Mouse (Mus musculus) limb, embryonic 14.5 days (tissue): ENCODE data around the gene Dnajb13. TPM values are rescaled to one million over a fixed set of nuclear protein-coding genes. Genes with fewer than 3 reads are reported as not detected.

Experiments
- ATAC-seq: fragments of 200-750 bp; cut with Nextera tagmentation; 2 replicates; pipeline ENCODE4 v1.8.0; 2017; ENCODE audit warnings: low read depth, moderate number of reproducible peaks, moderate TSS enrichment; ENCODE audit not compliant: low FRiP score
- DNase-seq: peaks from one replicate; pipeline ENCODE4 v3.0.0-alpha.2; 2015; ENCODE audit warnings: low spot score
- H3K27ac ChIP-seq: fragments of 300-500 bp; sonication (generic); replicated peaks from 2 replicates; pipeline ENCODE4 v1.5.1; 2014; ENCODE audit warnings: low read depth, mild to moderate bottlenecking, low read length, moderate library complexity, mixed read lengths
- H3K27me3 ChIP-seq: fragments of 300-500 bp; sonication (generic); 2 replicates; pipeline ENCODE4 v1.6.1; 2014; ENCODE audit warnings: low read length, mixed read lengths; ENCODE audit not compliant: control insufficient read depth, insufficient read depth
- H3K36me3 ChIP-seq: fragments of 300-500 bp; sonication (generic); 2 replicates; pipeline ENCODE4 v1.6.1; 2014; ENCODE audit warnings: mild to moderate bottlenecking, low read length, moderate library complexity, mixed read lengths; ENCODE audit not compliant: control insufficient read depth, insufficient read depth
- H3K4me1 ChIP-seq: fragments of 300-500 bp; sonication (generic); 2 replicates; pipeline ENCODE4 v1.6.1; 2014; ENCODE audit warnings: antibody characterized with exemption, low read length, mixed read lengths; ENCODE audit not compliant: control insufficient read depth, insufficient read depth
- H3K4me2 ChIP-seq: fragments of 300-500 bp; sonication (generic); replicated peaks from 2 replicates; pipeline ENCODE4 v1.6.1; 2014; ENCODE audit warnings: low read depth, mild to moderate bottlenecking, low read length, moderate library complexity; ENCODE audit not compliant: severe bottlenecking
- H3K4me3 ChIP-seq: fragments of 300-500 bp; sonication (generic); replicated peaks from 2 replicates; pipeline ENCODE4 v1.5.1; 2014; ENCODE audit warnings: low read length
- H3K9ac ChIP-seq: fragments of 300-500 bp; sonication (generic); 2 replicates; pipeline ENCODE4 v1.6.1; 2014; ENCODE audit warnings: mild to moderate bottlenecking, low read depth, low read length, moderate library complexity; ENCODE audit not compliant: severe bottlenecking
- H3K9me3 ChIP-seq: fragments of 300-500 bp; sonication (generic); 2 replicates; pipeline ENCODE4 v1.6.1; 2016; ENCODE audit warnings: low read length; ENCODE audit not compliant: control insufficient read depth
- POLR2A ChIP-seq: fragments of 200-500 bp; IDR thresholded peaks from 2 replicates; pipeline ENCODE4 v1.8.0; 2012; ENCODE audit warnings: inconsistent platforms, mild to moderate bottlenecking, moderate library complexity, borderline replicate concordance; ENCODE audit not compliant: insufficient read depth, insufficient read length; ENCODE audit errors: extremely low read depth
- WGBS: fragments of 180-500 bp; shearing (Covaris S2); extraction: QIAGEN DNeasy Blood & Tissue Kit; methylation state at CpG from one replicate; pipeline ENCODE4 v1.1.7; 2014; 5-methylcytosine and 5-hydroxymethylcytosine counted together
- polyA plus RNA-seq, 2 experiments: library from polyadenylated mRNA; depleted of rRNA in 1 of 2; stranded (reverse) in 1 of 2; unstranded in 1 of 2; fragments of >200 nt; fragmentation: Nextera tagmentation in 1 of 2; extraction: Ambion mirVana in 1 of 2; gene quantifications; 2 replicates each; pipeline versions ENCODE4 v1.2.1 to v1.2.3; 2012 to 2014

Gene Dnajb13
- polyA plus RNA-seq, 2 experiments, result 0.14 TPM

GRCm38 (mm10) chr7:100533503-100533902, 18.7 kb upstream of the Dnajb13 start:
- no peak overlapping the region for H3K4me2 ChIP-seq
- no peaks in the 10 kb centered on the region; the same call in 1 of the 2 replicates for H3K36me3 ChIP-seq
- no peaks in the 10 kb centered on the region for H3K27me3 ChIP-seq
- no peak for TF ChIP-seq POLR2A
- ATAC-seq (no peak), DNase-seq (no peak)
- no peak overlapping the region for H3K4me3 ChIP-seq
- no peak overlapping the region for H3K27ac ChIP-seq
- H3K9ac ChIP-seq, result no peak overlapping the region
- H3K9me3 ChIP-seq, result no peaks in the 10 kb centered on the region
- H3K4me1 ChIP-seq, result peaks cover 7% of the 10 kb centered on the region; the same call in 1 of the 2 replicates
- 72% methylated on average over 2 of the region's 2 CpGs for WGBS

GRCm38 (mm10) chr7:100530766-100531165, 16.0 kb upstream of the Dnajb13 start:
- DNase-seq (no peak), ATAC-seq (no peak)
- Histone ChIP-seq H3K27me3 (no peaks in the 10 kb centered on the region), H3K36me3 (no peaks in the 10 kb centered on the region), H3K27ac (no peak overlapping the region), H3K4me3 (no peak overlapping the region), H3K9ac (no peak overlapping the region), H3K4me1 (no peaks in the 10 kb centered on the region), H3K4me2 (no peak overlapping the region), H3K9me3 (no peaks in the 10 kb centered on the region)
- 89% methylated on average over 5 of the region's 5 CpGs for WGBS
- TF ChIP-seq POLR2A, result no peak

- TF ChIP-seq POLR2A, result no peak
- DNase-seq, result no peak
- no peak for ATAC-seq
- Histone ChIP-seq H3K4me1 (no peaks in the 10 kb centered on the region), H3K36me3 (no peaks in the 10 kb centered on the region), H3K4me2 (no peak overlapping the region), H3K9me3 (no peaks in the 10 kb centered on the region), H3K27ac (no peak overlapping the region), H3K9ac (no peak overlapping the region), H3K27me3 (no peaks in the 10 kb centered on the region), H3K4me3 (no peak overlapping the region)
- 54% methylated on average over 8 of the region's 8 CpGs for WGBS
Observed at GRCm38 (mm10) chr7:100524669-100525068, 9.9 kb upstream of the Dnajb13 start.

GRCm38 (mm10) chr7:100522222-100522621, 7.5 kb upstream of the Dnajb13 start:
- ATAC-seq, result no peak
- 74% methylated on average over 3 of the region's 3 CpGs for WGBS
- no peak for TF ChIP-seq POLR2A

GRCm38 (mm10) chr7:100520663-100521285, 6.0 kb upstream of the Dnajb13 start:
- Histone ChIP-seq H3K9me3 (no peaks in the 10 kb centered on the region), H3K4me2 (peak overlapping the region; percentile 28; the same call in 1 of the 2 replicates), H3K36me3 (no peaks in the 10 kb centered on the region), H3K4me3 (no peak overlapping the region), H3K27ac (no peak overlapping the region), H3K27me3 (no peaks in the 10 kb centered on the region), H3K9ac (no peak overlapping the region), H3K4me1 (no peaks in the 10 kb centered on the region)
- peak; percentile 47; the same call in 1 of the 2 replicates for ATAC-seq
- WGBS, result 19% methylated on average over 10 of the region's 10 CpGs
- DNase-seq, result peak; percentile 51
- TF ChIP-seq POLR2A, result no peak

More at GRCm38 (mm10) chr7:100522222-100522621, 7.5 kb upstream of the Dnajb13 start:
- Histone ChIP-seq H3K9ac (no peak overlapping the region), H3K4me2 (no peak overlapping the region), H3K27me3 (no peaks in the 10 kb centered on the region), H3K4me3 (no peak overlapping the region), H3K4me1 (no peaks in the 10 kb centered on the region), H3K36me3 (no peaks in the 10 kb centered on the region), H3K9me3 (no peaks in the 10 kb centered on the region), H3K27ac (no peak overlapping the region)
- DNase-seq, result no peak
